Mouse (Mus musculus) spleen, embryonic (tissue): ENCODE measurements around the gene Rpl9.

Experiments used
- CTCF ChIA-PET: fragments of 350-600 bp; sonication (Branson Sonifier 250); formaldehyde crosslinking; loops from one replicate; lab custom pipeline; 2022; lab: Charles Lee

The Rpl9 gene

DNA sequence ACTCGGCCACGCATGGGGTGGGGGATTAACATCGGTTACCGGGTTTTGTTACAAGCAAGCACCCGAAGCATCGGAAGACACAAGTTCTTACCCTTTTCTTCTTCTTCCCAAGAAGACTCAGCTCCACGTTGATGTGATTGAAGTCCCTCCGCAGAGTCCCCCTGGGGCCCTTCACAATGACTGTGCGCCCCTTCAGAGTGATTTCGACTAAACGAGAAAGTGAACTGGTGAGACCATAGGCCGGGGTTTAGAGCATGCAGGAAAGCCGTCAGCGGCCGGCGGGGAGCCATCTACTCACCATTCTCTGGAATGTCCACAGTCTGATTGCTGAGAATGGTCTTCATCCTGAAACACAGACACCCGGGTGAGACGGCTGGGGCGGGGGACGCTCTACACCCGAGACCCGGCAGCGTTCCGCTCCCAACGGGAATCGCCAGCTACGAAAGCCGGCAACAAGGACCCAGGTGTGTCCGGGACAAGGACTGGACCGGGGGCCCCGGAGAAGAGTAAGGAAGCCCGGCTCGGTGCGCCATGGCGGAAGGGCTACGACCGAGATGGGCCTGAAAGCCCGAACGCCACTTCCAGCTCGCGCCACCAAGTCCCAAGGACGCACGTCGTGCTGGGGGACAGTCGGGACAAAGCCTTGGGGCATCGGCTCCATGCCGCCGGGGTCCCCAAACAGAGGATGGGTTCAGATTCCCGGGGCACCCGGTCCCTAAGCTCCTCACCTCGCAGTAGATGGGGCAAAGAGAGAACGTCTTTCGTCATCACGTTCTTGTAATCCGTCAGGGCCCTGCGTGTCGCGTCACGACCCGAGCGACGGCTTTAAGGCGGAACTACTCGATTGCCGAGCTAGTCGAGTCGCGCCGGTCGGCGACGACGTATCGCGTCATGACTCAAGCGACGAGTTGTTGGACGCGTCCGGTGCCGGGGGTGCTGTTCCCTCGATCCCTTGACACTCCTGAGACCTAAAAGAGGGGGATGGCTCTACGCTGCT is at the start of gene Rpl9, which contains the start of gene Lias:
TSS of gene Rpl9 (minus strand) at position 797 of the 997 bp plus-strand sequence.
TSS of gene Lias (plus strand) at position 850 of the 997 bp plus-strand sequence.
- CTCF ChIA-PET: no interaction called here

DNA sequence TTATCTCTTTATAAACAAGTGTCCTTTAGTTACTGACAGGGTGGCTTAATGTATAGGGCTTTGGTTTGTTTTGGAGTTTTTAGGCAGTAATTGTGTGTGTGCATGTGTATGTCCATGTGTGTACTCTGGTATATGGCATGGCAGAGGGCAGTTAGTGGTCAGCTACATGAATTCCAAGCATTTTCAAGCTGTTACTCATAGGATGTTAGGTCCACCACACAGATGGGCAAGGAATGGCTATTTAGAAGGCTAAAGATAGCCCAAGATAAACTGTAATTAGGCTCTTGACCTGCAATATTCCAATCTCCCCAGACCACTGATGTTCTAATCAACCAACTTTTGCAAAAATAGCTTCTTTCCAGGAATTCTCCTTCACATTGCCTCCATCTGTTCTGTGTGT is 46.8 kb upstream of the Rpl9 start:
- CTCF ChIA-PET: no interaction called here

- CTCF ChIA-PET: interaction anchor here (0.5 to 0.8 kb wide), 3 partner anchors 11 to 365 kb away, joined by 4 to 11 read pairs (median 9); no protein-coding TSS in a partner anchor
These were observed 44.7 kb upstream of the Rpl9 start, which contains the start of gene Ugdh for GRCm38 (mm10) chr5:65435806-65436561. TSS of gene Ugdh (minus strand) at chr5:65435949.

GRCm38 (mm10) chr5:65435363-65435805 is 44.1 kb upstream of the Rpl9 start:
- CTCF ChIA-PET: interaction anchor here (0.5 to 0.8 kb wide), 4 partner anchors 8 to 365 kb away, joined by 4 to 11 read pairs (median 8); no protein-coding TSS in a partner anchor

DNA sequence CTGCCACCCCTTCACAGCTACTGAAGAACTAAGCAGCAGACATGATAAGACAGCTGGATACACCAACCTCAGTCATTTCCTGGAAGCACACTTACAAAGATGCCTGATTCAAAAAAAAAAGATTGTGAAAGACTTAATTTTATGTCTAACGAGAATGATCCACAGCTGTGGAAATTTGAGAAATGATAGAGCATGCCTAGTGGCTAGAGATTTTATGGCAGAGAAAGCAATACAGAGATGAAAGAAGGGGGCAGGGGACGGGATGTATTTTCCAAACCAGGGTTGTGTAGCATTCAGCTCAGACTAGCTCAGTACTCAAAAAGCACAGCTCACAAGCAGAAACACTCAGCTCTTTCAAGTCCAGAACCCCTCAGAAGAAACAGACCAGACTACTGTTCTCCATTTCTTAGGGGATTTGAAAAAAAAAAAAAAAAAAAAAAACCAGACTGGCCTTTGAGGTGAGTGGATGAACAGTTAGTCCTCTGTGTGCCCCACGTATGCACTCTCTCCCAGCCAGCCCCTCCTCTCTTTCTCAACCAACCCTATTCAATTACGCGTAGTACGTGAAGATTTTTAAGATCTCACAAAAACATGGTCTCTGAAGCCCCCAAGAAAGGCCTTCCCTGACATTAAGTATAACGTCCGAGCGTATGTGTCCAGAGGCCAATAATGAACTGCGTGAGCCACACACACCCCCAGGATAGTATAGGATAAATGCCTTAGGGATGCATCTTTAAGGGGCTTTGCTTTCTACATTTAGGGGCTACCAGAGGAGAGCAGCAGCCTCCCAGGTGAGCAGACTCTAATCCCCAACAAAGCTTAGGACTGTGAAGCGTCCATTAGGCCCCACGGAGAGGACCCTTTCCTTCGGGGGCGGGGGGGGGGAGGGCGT is 43.5 kb upstream of the Rpl9 start:
- CTCF ChIA-PET: interaction anchor here (0.6 to 0.8 kb wide), 4 partner anchors 9 to 918 kb away, joined by 6 to 11 read pairs (median 8); no protein-coding TSS in a partner anchor

- CTCF ChIA-PET: interaction anchor here (0.7 kb wide), 1 partner anchor 19 kb away, joined by 4 read pairs; no protein-coding TSS in a partner anchor
These were observed 38.2 kb upstream of the Rpl9 start for GRCm38 (mm10) chr5:65429441-65429840.

DNA sequence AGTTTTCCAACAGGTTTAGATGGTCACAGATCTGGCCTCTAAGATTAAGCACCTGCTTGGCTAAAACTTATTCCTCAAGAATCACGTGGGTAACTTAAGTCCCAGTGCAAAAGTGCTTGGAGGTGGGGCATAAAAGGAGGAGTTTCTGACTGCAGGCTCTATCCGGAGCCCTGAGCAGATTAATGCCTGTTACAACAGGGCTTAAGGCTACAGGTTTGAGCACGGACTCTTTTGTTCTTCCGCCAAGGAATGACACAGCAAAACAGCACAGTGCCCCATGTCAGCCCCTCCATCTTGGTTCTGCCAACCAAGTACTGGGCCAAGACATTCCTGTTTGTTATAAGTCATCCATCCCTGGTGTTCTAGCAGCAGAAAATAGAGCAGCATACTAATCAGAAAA is 37.1 kb upstream of the Rpl9 start:
- CTCF ChIA-PET: no interaction called here

DNA sequence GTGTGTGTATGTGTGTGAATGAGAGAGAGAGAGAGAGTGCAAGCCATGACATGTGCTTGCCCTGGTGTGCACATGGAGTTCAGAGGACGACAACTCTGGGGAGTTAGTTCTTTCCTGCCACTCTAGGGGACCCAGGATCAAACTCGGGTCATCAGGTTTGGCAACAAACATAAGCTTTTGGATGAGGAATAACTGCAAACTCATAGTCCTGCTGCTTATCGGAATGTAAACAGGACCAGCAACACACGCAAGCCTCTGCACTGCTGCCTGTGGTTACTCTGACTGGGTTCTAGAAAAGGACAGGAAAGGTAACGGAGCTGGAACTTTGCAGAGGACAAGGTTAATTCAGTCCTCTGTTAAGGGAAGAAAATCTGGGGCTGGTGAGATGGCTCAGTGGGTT is 34.0 kb upstream of the Rpl9 start:
- CTCF ChIA-PET: no interaction called here

- CTCF ChIA-PET: interaction anchor here (0.6 kb wide), 1 partner anchor 11 kb away, joined by 9 read pairs; the partner anchor contains the start of gene Ugdh
These were observed 33.0 kb upstream of the Rpl9 start for GRCm38 (mm10) chr5:65424215-65424614.

- CTCF ChIA-PET: no interaction called here
These were observed 31.6 kb upstream of the Rpl9 start for GRCm38 (mm10) chr5:65422803-65423202.

GRCm38 (mm10) chr5:65420822-65421221 is 29.6 kb upstream of the Rpl9 start:
- CTCF ChIA-PET: no interaction called here

DNA sequence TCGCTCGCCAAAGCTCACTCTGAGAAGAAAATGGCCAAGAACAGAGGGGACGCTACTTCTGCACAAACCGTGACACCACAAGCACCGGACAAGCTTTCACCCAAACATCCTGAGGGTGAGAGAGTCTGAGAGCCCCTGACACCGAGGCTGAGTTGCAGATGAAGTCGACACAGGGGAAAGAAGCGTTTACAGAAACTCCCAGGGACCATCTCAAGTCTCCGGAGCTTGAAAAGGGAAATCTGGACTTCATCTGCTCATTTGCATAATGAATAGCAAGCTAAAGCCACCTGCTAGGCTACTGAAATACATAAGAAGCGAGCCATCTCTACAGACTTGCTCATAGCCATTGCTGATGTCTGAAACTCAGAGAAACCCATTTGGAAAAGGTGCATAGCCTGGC is 27.9 kb upstream of the Rpl9 start:
- CTCF ChIA-PET: interaction anchor here (0.6 kb wide), 1 partner anchor 60 kb away, joined by 6 read pairs; no protein-coding TSS in a partner anchor

GRCm38 (mm10) chr5:65415653-65416458 is 24.6 kb upstream of the Rpl9 start:
- CTCF ChIA-PET: no interaction called here

- CTCF ChIA-PET: no interaction called here
These were observed 16.7 kb upstream of the Rpl9 start for GRCm38 (mm10) chr5:65407989-65408388.

DNA sequence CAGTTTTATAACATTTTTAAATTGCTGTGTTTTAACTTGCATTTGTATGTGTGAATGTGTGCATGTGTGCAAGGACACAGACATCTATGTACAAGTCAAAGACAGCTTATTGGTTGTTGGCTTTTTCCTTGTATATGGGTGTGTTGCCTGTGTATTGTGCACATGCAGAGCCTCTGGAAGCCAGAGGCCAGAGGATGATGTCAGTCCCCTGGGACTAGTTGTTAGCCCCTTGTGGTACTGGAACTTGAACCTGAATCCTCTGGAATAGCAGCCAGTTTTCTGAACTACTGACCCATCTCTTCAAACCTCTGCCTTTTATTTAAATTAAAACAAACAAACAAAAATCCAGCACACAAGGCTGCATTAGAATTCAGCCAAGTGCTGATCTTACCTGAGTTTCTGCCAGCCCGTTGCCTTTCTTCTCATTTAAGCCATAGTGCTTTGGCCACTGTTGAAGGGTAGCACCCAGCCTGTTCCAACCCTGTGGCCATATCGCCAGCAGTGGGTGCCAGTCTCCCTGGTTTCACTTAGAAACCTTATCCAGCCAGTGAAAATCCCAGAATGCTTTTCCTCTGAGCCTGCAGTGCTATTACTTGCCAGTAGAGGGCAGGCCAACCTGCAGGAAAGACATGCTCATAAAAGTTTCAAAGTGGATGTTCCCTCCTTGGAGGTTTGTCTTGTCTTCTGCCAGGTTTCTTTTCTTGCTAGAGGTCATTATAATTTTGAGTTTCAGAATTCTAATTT is 10.2 kb upstream of the Rpl9 start:
- CTCF ChIA-PET: interaction anchor here (0.7 kb wide), 1 partner anchor 442 kb away, joined by 6 read pairs; no protein-coding TSS in a partner anchor

GRCm38 (mm10) chr5:65394425-65394824 is 3.2 kb upstream of the Rpl9 start:
- CTCF ChIA-PET: no interaction called here

DNA sequence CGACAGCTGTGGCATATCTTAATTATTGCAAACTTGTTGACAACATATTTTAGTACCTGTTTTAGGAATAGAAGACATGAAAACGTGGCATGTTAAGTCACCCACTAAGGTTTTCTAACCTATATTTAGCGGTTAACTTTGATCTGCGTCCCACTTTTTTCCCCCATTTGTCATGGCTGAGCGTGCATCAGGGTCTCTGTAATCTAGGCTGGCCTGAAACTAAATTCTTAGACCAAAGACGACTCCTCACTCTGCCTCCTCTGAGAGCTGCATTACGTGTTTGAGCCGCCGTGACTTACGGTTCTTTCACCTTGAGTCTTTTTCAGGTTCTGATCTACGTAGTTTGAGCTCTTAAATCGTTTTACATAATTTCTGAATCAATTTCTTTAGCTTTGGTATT is 509 bp upstream of the Rpl9 start:
- CTCF ChIA-PET: no interaction called here

- CTCF ChIA-PET: interaction anchor here (0.6 kb wide), 2 partner anchors 9 to 144 kb away, joined by 3 to 4 read pairs; no protein-coding TSS in a partner anchor
These were observed 4.0 kb downstream of the Rpl9 start for GRCm38 (mm10) chr5:65387008-65387867.
